Mouse (Mus musculus): ENCODE data around the gene Tlcd2. TPM values are rescaled to one million over a fixed set of nuclear protein-coding genes. Genes with fewer than 3 reads are reported as not detected.

The Tlcd2 gene
- total and polyA plus RNA-seq, 3 experiments, result 0.40 to 0.81 TPM; not detected in 1

GRCm38 (mm10) chr11:75420810-75421374, 40.6 kb upstream of the Tlcd2 start:
- DNase-seq (ENCODE audit: extremely low read depth), result no peak
- Histone ChIP-seq H3K4me3 (replicated peaks in 1 of 3; ENCODE audit: low read depth in 2 of 3, low read length in 2 of 3, poor library complexity in 1 of 3) (no peak overlapping the region), H3K36me3 (replicated peaks in 1 of 2; ENCODE audit: control insufficient read depth in 1 of 2, insufficient read depth in 1 of 2, low read length in 1 of 2) (peaks cover 0 to 14% of the 10 kb centered on the region in 2 experiments), H3K9ac (ENCODE audit: insufficient read depth, low read depth) (no peak overlapping the region), H3K79me2 (replicated peaks; ENCODE audit: control insufficient read depth, extremely low read depth, insufficient read depth, poor library complexity, severe bottlenecking) (no peaks in the 10 kb centered on the region), H3K27me3 (replicated peaks) (no peaks in the 10 kb centered on the region), H3K27ac (ENCODE audit: insufficient read depth, low read depth) (no peak overlapping the region), H3K9me3 (replicated peaks; ENCODE audit: low read length) (no peaks in the 10 kb centered on the region), H3K4me2 (ENCODE audit: insufficient read depth, low read depth, poor library complexity, severe bottlenecking) (no peak overlapping the region), H3K4me1 (ENCODE audit: control insufficient read depth in 1 of 2, insufficient read depth in 2 of 2) (peaks cover 13 to 36% of the 10 kb centered on the region in 2 experiments)
- in situ Hi-C loops (cut with MboI; ENCODE audit: low pct_ligation_motif_present, low pct_unique_long_range_greater_than_20kb, low sequenced_read_pairs) (no loop called here), dilution Hi-C loops (cut with MboI; ENCODE audit: extremely low pct_ligation_motif_present, extremely low pct_unique_long_range_greater_than_20kb, low sequenced_read_pairs) (no loop called here)
- TF ChIP-seq USF1 (IDR thresholded peaks at IDR 0.05; ENCODE audit: low read depth, low read length), result no peak
- no peak for TF ChIP-seq CTCF (conservative IDR thresholded peaks at IDR 0.05 in 1 of 2, IDR thresholded peaks at IDR 0.05 in 1 of 2; ENCODE audit: low read depth in 2 of 2, low read length in 2 of 2)
- TF ChIP-seq POLR2A (IDR thresholded peaks at IDR 0.05; ENCODE audit: low read depth, low read length), result no peak
- TF ChIP-seq BHLHE40 (IDR thresholded peaks at IDR 0.05; ENCODE audit: low read depth, low read length), result no peak
- no peak for TF ChIP-seq GABPA (IDR thresholded peaks at IDR 0.05; ENCODE audit: insufficient replicate concordance, low read depth, low read length)
- no peak for TF ChIP-seq ELF1 (IDR thresholded peaks at IDR 0.05; ENCODE audit: low read depth, low read length)
- TF ChIP-seq JUND (conservative IDR thresholded peaks at IDR 0.05; ENCODE audit: low read depth, low read length), result no peak
- TF ChIP-seq IRF4 (IDR thresholded peaks at IDR 0.05; ENCODE audit: low read depth, low read length), result no peak
- TF ChIP-seq MYC (IDR thresholded peaks at IDR 0.05; ENCODE audit: low read depth, low read length), result no peak
- no peak for TF ChIP-seq PAX5 (IDR thresholded peaks at IDR 0.05; ENCODE audit: low read length)
- no peak for TF ChIP-seq TCF12 (IDR thresholded peaks at IDR 0.05; ENCODE audit: low read depth, low read length)
- TF ChIP-seq MAZ (IDR thresholded peaks at IDR 0.05; ENCODE audit: low read depth, low read length), result no peak
- no peak for TF ChIP-seq RAD21 (IDR thresholded peaks at IDR 0.05; ENCODE audit: low read depth, low read length)
- no peak for TF ChIP-seq NRF1 (IDR thresholded peaks at IDR 0.05; ENCODE audit: low read depth, low read length)
- no peak for TF ChIP-seq CHD2 (IDR thresholded peaks at IDR 0.05; ENCODE audit: low read length)
- no peak for TF ChIP-seq E2F4 (IDR thresholded peaks at IDR 0.05; ENCODE audit: insufficient replicate concordance, low read depth, low read length)
- TF ChIP-seq HCFC1 (IDR thresholded peaks at IDR 0.05; ENCODE audit: low read depth, low read length), result no peak
- no peak for TF ChIP-seq POLR2AphosphoS2 (IDR thresholded peaks at IDR 0.05; ENCODE audit: low read depth, low read length)
- no peak for TF ChIP-seq JUN (IDR thresholded peaks at IDR 0.05; ENCODE audit: insufficient read depth, low read depth, low read length)
- TF ChIP-seq MAX (IDR thresholded peaks at IDR 0.05; ENCODE audit: low read length), result no peak

- dilution Hi-C loops (cut with MboI; ENCODE audit: extremely low pct_ligation_motif_present, extremely low pct_unique_long_range_greater_than_20kb, low sequenced_read_pairs) (no loop called here), in situ Hi-C loops (cut with MboI; ENCODE audit: low pct_ligation_motif_present, low pct_unique_long_range_greater_than_20kb, low sequenced_read_pairs) (no loop called here)
- Histone ChIP-seq H3K4me1 (ENCODE audit: control insufficient read depth in 1 of 2, insufficient read depth in 2 of 2) (peaks cover 7 to 33% of the 10 kb centered on the region in 2 experiments; a peak in 3 of 4 replicates), H3K9ac (ENCODE audit: insufficient read depth, low read depth) (no peak overlapping the region), H3K9me3 (replicated peaks; ENCODE audit: low read length) (no peaks in the 10 kb centered on the region), H3K4me3 (replicated peaks in 1 of 3; ENCODE audit: low read depth in 2 of 3, low read length in 2 of 3, poor library complexity in 1 of 3) (no peak overlapping the region), H3K27me3 (replicated peaks) (no peaks in the 10 kb centered on the region), H3K36me3 (replicated peaks in 1 of 2; ENCODE audit: control insufficient read depth in 1 of 2, insufficient read depth in 1 of 2, low read length in 1 of 2) (peaks cover 0 to 14% of the 10 kb centered on the region in 2 experiments), H3K79me2 (replicated peaks; ENCODE audit: control insufficient read depth, extremely low read depth, insufficient read depth, poor library complexity, severe bottlenecking) (no peaks in the 10 kb centered on the region), H3K4me2 (ENCODE audit: insufficient read depth, low read depth, poor library complexity, severe bottlenecking) (no peak overlapping the region), H3K27ac (ENCODE audit: insufficient read depth, low read depth) (no peak overlapping the region)
- no peak for DNase-seq (ENCODE audit: extremely low read depth)
- TF ChIP-seq USF2 (conservative IDR thresholded peaks at IDR 0.05; ENCODE audit: low read depth, low read length) (no peak), ELF1 (IDR thresholded peaks at IDR 0.05; ENCODE audit: low read depth, low read length) (no peak), ZC3H11A (IDR thresholded peaks at IDR 0.05; ENCODE audit: low read depth, low read length) (no peak), MAZ (IDR thresholded peaks at IDR 0.05; ENCODE audit: low read depth, low read length) (no peak), NRF1 (IDR thresholded peaks at IDR 0.05; ENCODE audit: low read depth, low read length) (no peak), POLR2A (IDR thresholded peaks at IDR 0.05; ENCODE audit: low read depth, low read length) (no peak)
Observed at GRCm38 (mm10) chr11:75421375-75422012, 40.0 kb upstream of the Tlcd2 start.
